Mouse (Mus musculus) C2C12 (cell line): ENCODE data around the gene Ctse.
"Not testable (repeated sequence)": the region's sequence is repeated elsewhere in the genome, so short reads cannot be mapped to it uniquely, and the experiment has no call there.

Experiments
- CTCF ChIP-seq: IDR thresholded peaks from one replicate; pipeline ENCODE4 v1.5.1; 2011; ENCODE audit not compliant: control insufficient read depth, insufficient read depth, insufficient read length
- MAX ChIP-seq: IDR thresholded peaks from one replicate; pipeline ENCODE4 v1.6.1; 2011; ENCODE audit warnings: mild to moderate bottlenecking, control low read depth
- MYOD1 ChIP-seq: IDR thresholded peaks from one replicate; pipeline ENCODE4 v1.6.1; 2011; ENCODE audit warnings: low read depth; ENCODE audit not compliant: control insufficient read depth, insufficient read length
- MYOG ChIP-seq: IDR thresholded peaks from one replicate; pipeline ENCODE4 v1.6.1; 2011; ENCODE audit not compliant: control insufficient read depth, insufficient read length; ENCODE audit errors: extremely low read depth
- USF1 ChIP-seq: IDR thresholded peaks from one replicate; pipeline ENCODE4 v1.6.1; 2011; ENCODE audit warnings: low read depth, mild to moderate bottlenecking, control low read depth, moderate library complexity

DNA sequence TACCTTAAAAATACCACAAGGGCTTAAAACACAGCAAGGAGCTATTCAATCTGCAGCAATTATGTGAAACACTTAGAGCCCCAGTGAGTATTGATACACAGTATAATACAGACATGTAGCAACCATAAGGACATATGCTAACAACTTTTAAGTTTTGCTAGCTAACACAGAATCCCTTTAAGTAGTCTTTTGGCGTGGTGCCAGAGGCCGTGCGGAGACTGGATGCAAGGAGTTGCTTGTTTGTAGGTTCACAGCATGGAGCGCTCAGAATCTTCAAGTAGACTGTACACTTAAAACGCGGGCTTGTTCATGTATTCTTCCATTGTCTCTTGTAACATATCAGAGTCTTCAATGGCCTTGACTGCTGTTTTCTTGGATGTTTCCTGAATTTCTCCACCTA lies 5.9 kb upstream of the Ctse start:
- not testable (repeated sequence) for TF ChIP-seq CTCF, MYOG, USF1, MYOD1, MAX
